Mouse (Mus musculus) left cerebral cortex, postnatal 10 days (tissue): Measurements from ENCODE around the gene Ppp1r3e. TPM values are rescaled to one million over a fixed set of nuclear protein-coding genes. Genes with fewer than 3 reads are reported as not detected.

Experiments used
- DNase-seq, 2 experiments: peaks; one replicate each; pipeline ENCODE4 v3.0.0; 2021 to 2022; ENCODE audit warnings: low spot score in 2 of 2, mixed read lengths in 1 of 2; ENCODE audit errors: extremely low spot score in 1 of 2
- intact Hi-C: fragments of 180-260 bp; cut with DNase I; formaldehyde crosslinking; loops from one replicate; pipeline ENCODE4 v1.15.1; 2025
- total RNA-seq, 2 experiments: library from RNA; stranded (reverse); gene quantifications; 2 replicates each; pipeline ENCODE4 v1.2.3; 2021

Ppp1r3e gene
- 10 to 100 TPM; 26.9 to 28.4 TPM for total RNA-seq

- peak in 1 of 2 experiments; percentile 81 for DNase-seq
Observed at GRCm38 (mm10) chr14:54877048-54877715, at the start of gene Ppp1r3e. Gene Ppp1r3e, minus strand, starts transcription at chr14:54877550.

GRCm38 (mm10) chr14:54926401-54927158 is 49.2 kb upstream of the Ppp1r3e start:
- intact Hi-C loops, result no loop called here
- DNase-seq, result peak in 1 of 2 experiments; percentile 80

More at GRCm38 (mm10) chr14:54877048-54877715, at the start of gene Ppp1r3e:
- intact Hi-C loops, result no loop called here

GRCm38 (mm10) chr14:54925349-54926342 is 48.3 kb upstream of the Ppp1r3e start, which contains the start of gene Efs:
Gene Efs, minus strand, starts transcription at chr14:54926126.
- intact Hi-C loops, result no loop called here
- DNase-seq, result peak in 1 of 2 experiments; percentile 75

- no peak for DNase-seq
- intact Hi-C loops, result no loop called here
Observed at GRCm38 (mm10) chr14:54924641-54925348, 47.4 kb upstream of the Ppp1r3e start.

- peak in 1 of 2 experiments; percentile 54 for DNase-seq
- intact Hi-C loops, result no loop called here
Observed at GRCm38 (mm10) chr14:54920076-54920685, 42.8 kb upstream of the Ppp1r3e start.

GRCm38 (mm10) chr14:54913343-54913742 is 36.0 kb upstream of the Ppp1r3e start:
- intact Hi-C loops, result loop anchor here (5.0 kb wide), 1 partner anchor 84 kb away; no protein-coding TSS in a partner anchor
- no peak for DNase-seq

- intact Hi-C loops, result loop anchor here (5.0 kb wide), 1 partner anchor 84 kb away; no protein-coding TSS in a partner anchor
- DNase-seq, result peak; percentile 81 to 88
Observed at GRCm38 (mm10) chr14:54912886-54913285, 35.5 kb upstream of the Ppp1r3e start, which contains the start of gene Slc22a17. Gene Slc22a17, minus strand, starts transcription at chr14:54913132.

- intact Hi-C loops, result loop anchor here (5.0 kb wide), 1 partner anchor 85 kb away; no protein-coding TSS in a partner anchor
- DNase-seq, result peak in 1 of 2 experiments; percentile 68
Observed at GRCm38 (mm10) chr14:54912109-54912850, 34.9 kb upstream of the Ppp1r3e start.

- intact Hi-C loops, result no loop called here
- DNase-seq, result no peak
Observed at GRCm38 (mm10) chr14:54908682-54909081, 31.3 kb upstream of the Ppp1r3e start.

GRCm38 (mm10) chr14:54903641-54904040 is 26.3 kb upstream of the Ppp1r3e start:
- no peak for DNase-seq
- intact Hi-C loops, result no loop called here

GRCm38 (mm10) chr14:54900383-54900782 is 23.0 kb upstream of the Ppp1r3e start:
- DNase-seq, result peak; percentile 69 to 84
- intact Hi-C loops, result loop anchor here (2.0 kb wide), 2 partner anchors 36 to 114 kb away; partner anchors contain the start of genes Cmtm5 and Ngdn

GRCm38 (mm10) chr14:54897445-54897844 is 20.1 kb upstream of the Ppp1r3e start:
- DNase-seq, result no peak
- intact Hi-C loops, result no loop called here

- intact Hi-C loops, result loop anchor here (5.0 kb wide), 1 partner anchor 208 kb away; no protein-coding TSS in a partner anchor
- peak in 1 of 2 experiments; percentile 81 for DNase-seq
Observed at GRCm38 (mm10) chr14:54894296-54895151, 17.2 kb upstream of the Ppp1r3e start.

- intact Hi-C loops, result loop anchor here (5.0 kb wide), 1 partner anchor 209 kb away; no protein-coding TSS in a partner anchor
- DNase-seq, result peak; percentile 97 to 99
Observed at GRCm38 (mm10) chr14:54893651-54894181, 16.4 kb upstream of the Ppp1r3e start.

- intact Hi-C loops, result loop anchor here (5.0 kb wide), 1 partner anchor 210 kb away; no protein-coding TSS in a partner anchor
Observed at GRCm38 (mm10) chr14:54892200-54892599, 14.8 kb upstream of the Ppp1r3e start, which contains the start of gene Pabpn1. Gene Pabpn1, plus strand, starts transcription at chr14:54892500.

More at GRCm38 (mm10) chr14:54892200-54892599, 14.8 kb upstream of the Ppp1r3e start, which contains the start of gene Pabpn1:
- no peak for DNase-seq
